Mouse (Mus musculus) myocyte (in vitro differentiated cells): Measurements from ENCODE around the gene Pecam1.

Experiments used
- CEBPB ChIP-seq: IDR thresholded peaks from 2 replicates; pipeline ENCODE4 v1.6.1; 2011; ENCODE audit warnings: mild to moderate bottlenecking, moderate library complexity; ENCODE audit not compliant: poor library complexity, insufficient read depth, severe bottlenecking
- E2F4 ChIP-seq: IDR thresholded peaks from one replicate; pipeline ENCODE4 v1.6.1; 2011; ENCODE audit warnings: mild to moderate bottlenecking, control low read depth, moderate library complexity; ENCODE audit not compliant: insufficient read depth
- MAX ChIP-seq: IDR thresholded peaks from one replicate; pipeline ENCODE4 v1.6.1; 2011; ENCODE audit warnings: low read depth, mild to moderate bottlenecking, control low read depth
- POLR2A ChIP-seq: IDR thresholded peaks from one replicate; pipeline ENCODE4 v1.6.1; 2011; ENCODE audit warnings: low read depth, mild to moderate bottlenecking, control low read depth, moderate library complexity; ENCODE audit not compliant: insufficient read length
- SRF ChIP-seq: IDR thresholded peaks from one replicate; pipeline ENCODE4 v1.6.1; 2011; ENCODE audit warnings: low read depth; ENCODE audit not compliant: control insufficient read depth, insufficient read length
- USF1 ChIP-seq: IDR thresholded peaks from one replicate; pipeline ENCODE4 v1.6.1; 2011; ENCODE audit warnings: low read depth, mild to moderate bottlenecking, control low read depth, moderate library complexity

GRCm38 (mm10) chr11:106688375-106688774 is 62.1 kb downstream of the Pecam1 start:
- no peak for TF ChIP-seq POLR2A
- no peak for TF ChIP-seq MAX
- no peak for TF ChIP-seq USF1
- no peak for TF ChIP-seq CEBPB
- TF ChIP-seq E2F4: no peak
- no peak for TF ChIP-seq SRF
